Mouse (Mus musculus): ENCODE measurements around the gene Hist1h1t. TPM values are rescaled to one million over a fixed set of nuclear protein-coding genes. Genes with fewer than 3 reads are reported as not detected.
"Not testable (repeated sequence)": the region's sequence is repeated elsewhere in the genome, so short reads cannot be mapped to it uniquely, and the experiment has no call there.

Gene Hist1h1t
- not detected in 2 replicates for polyA plus RNA-seq (2014; fragmentation: Nextera tagmentation; extraction: Ambion mirVana)

- Histone ChIP-seq H3K27ac (ENCODE audit: low read depth, low read length) (no peak within 1 kb of the TSS), H3K4me1 (ENCODE audit: control insufficient read depth, insufficient read depth, low read length) (no peaks in the 10 kb centered on the region; the same call in 1 of the 2 replicates), H3K4me2 (peak within 1 kb of the TSS; percentile 49), H3K36me3 (ENCODE audit: control insufficient read depth, insufficient read depth, low read length) (no peaks in the 10 kb centered on the region), H3K27me3 (ENCODE audit: control insufficient read depth, insufficient read depth, low read length) (no peaks in the 10 kb centered on the region), H3K9ac (ENCODE audit: low read depth, low read length) (peak within 1 kb of the TSS; percentile 39; the same call in 1 of the 2 replicates), H3K9me3 (replicated peaks; ENCODE audit: control insufficient read depth, low read length) (no peaks in the 10 kb centered on the region), H3K4me3 (ENCODE audit: low read depth, low read length) (0 out of 2 replicates have a peak within 1 kb of the TSS, but pooled peaks have one; percentile 16)
- ATAC-seq (replicated peaks; ENCODE audit: insufficient number of reproducible peaks, low FRiP score, low TSS enrichment), result no peak
- WGBS (ENCODE audit: insufficient replicate concordance), result 37% methylated on average over 11 of the region's 13 CpGs
Measured at GRCm38 (mm10) chr13:23695514-23695913, at the start of gene Hist1h1t. Hist1h1t (plus strand) TSS chr13:23695814.

- H3K36me3 ChIP-seq (ENCODE audit: control insufficient read depth, insufficient read depth, low read length), result no peaks in the 10 kb centered on the region
- no peak overlapping the region for H3K4me3 ChIP-seq (ENCODE audit: low read depth, low read length)
- no peak overlapping the region for H3K27ac ChIP-seq (ENCODE audit: low read depth, low read length)
- no peak overlapping the region for H3K4me2 ChIP-seq
- no peaks in the 10 kb centered on the region for H3K9me3 ChIP-seq (replicated peaks; ENCODE audit: control insufficient read depth, low read length)
- no peaks in the 10 kb centered on the region for H3K27me3 ChIP-seq (ENCODE audit: control insufficient read depth, insufficient read depth, low read length)
- ATAC-seq (replicated peaks; ENCODE audit: insufficient number of reproducible peaks, low FRiP score, low TSS enrichment), result no peak
- 68% methylated on average over 6 of the region's 6 CpGs for WGBS (ENCODE audit: insufficient replicate concordance)
- H3K4me1 ChIP-seq (ENCODE audit: control insufficient read depth, insufficient read depth, low read length), result no peaks in the 10 kb centered on the region
- no peak overlapping the region for H3K9ac ChIP-seq (ENCODE audit: low read depth, low read length)
Measured at GRCm38 (mm10) chr13:23659636-23660366, 35.8 kb upstream of the Hist1h1t start.

GRCm38 (mm10) chr13:23662536-23662935 is 33.1 kb upstream of the Hist1h1t start:
- H3K36me3 ChIP-seq (ENCODE audit: control insufficient read depth, insufficient read depth, low read length), result no peaks in the 10 kb centered on the region
- H3K4me1 ChIP-seq (ENCODE audit: control insufficient read depth, insufficient read depth, low read length), result no peaks in the 10 kb centered on the region
- WGBS (ENCODE audit: insufficient replicate concordance), result 53% methylated on average over 3 of the region's 3 CpGs
- no peak overlapping the region for H3K9ac ChIP-seq (ENCODE audit: low read depth, low read length)
- no peak overlapping the region for H3K4me2 ChIP-seq
- no peak for ATAC-seq (replicated peaks; ENCODE audit: insufficient number of reproducible peaks, low FRiP score, low TSS enrichment)
- no peaks in the 10 kb centered on the region for H3K9me3 ChIP-seq (replicated peaks; ENCODE audit: control insufficient read depth, low read length)
- no peak overlapping the region for H3K27ac ChIP-seq (ENCODE audit: low read depth, low read length)
- no peaks in the 10 kb centered on the region for H3K27me3 ChIP-seq (ENCODE audit: control insufficient read depth, insufficient read depth, low read length)
- no peak overlapping the region for H3K4me3 ChIP-seq (ENCODE audit: low read depth, low read length)

GRCm38 (mm10) chr13:23681990-23682582 is 13.5 kb upstream of the Hist1h1t start:
- no peak for ATAC-seq (replicated peaks; ENCODE audit: insufficient number of reproducible peaks, low FRiP score, low TSS enrichment)
- 0 out of 2 replicates have a peak overlapping the region, but pooled peaks have one; percentile 66 for H3K9ac ChIP-seq (ENCODE audit: low read depth, low read length)
- H3K9me3 ChIP-seq (replicated peaks; ENCODE audit: control insufficient read depth, low read length), result no peaks in the 10 kb centered on the region
- H3K4me3 ChIP-seq (ENCODE audit: low read depth, low read length), result no peak overlapping the region
- 76% methylated on average over 6 of the region's 6 CpGs for WGBS (ENCODE audit: insufficient replicate concordance)
- no peaks in the 10 kb centered on the region for H3K36me3 ChIP-seq (ENCODE audit: control insufficient read depth, insufficient read depth, low read length)
- H3K27me3 ChIP-seq (ENCODE audit: control insufficient read depth, insufficient read depth, low read length), result no peaks in the 10 kb centered on the region
- peak overlapping the region; percentile 70; the same call in 1 of the 2 replicates for H3K4me2 ChIP-seq
- 0 out of 2 replicates have a peak, but pooled peaks cover 8% of the 10 kb centered on the region for H3K4me1 ChIP-seq (ENCODE audit: control insufficient read depth, insufficient read depth, low read length)
- no peak overlapping the region for H3K27ac ChIP-seq (ENCODE audit: low read depth, low read length)

- Histone ChIP-seq H3K36me3 (ENCODE audit: control insufficient read depth, insufficient read depth, low read length) (no peaks in the 10 kb centered on the region), H3K4me3 (ENCODE audit: low read depth, low read length) (0 out of 2 replicates have a peak overlapping the region, but pooled peaks have one; percentile 42), H3K9ac (ENCODE audit: low read depth, low read length) (peak overlapping the region; percentile 66), H3K4me1 (ENCODE audit: control insufficient read depth, insufficient read depth, low read length) (0 out of 2 replicates have a peak, but pooled peaks cover 8% of the 10 kb centered on the region), H3K9me3 (replicated peaks; ENCODE audit: control insufficient read depth, low read length) (no peaks in the 10 kb centered on the region), H3K27me3 (ENCODE audit: control insufficient read depth, insufficient read depth, low read length) (no peaks in the 10 kb centered on the region), H3K4me2 (peak overlapping the region; percentile 70), H3K27ac (ENCODE audit: low read depth, low read length) (peak overlapping the region; percentile 97)
- 24% methylated on average over 1 of the region's 1 CpGs for WGBS (ENCODE audit: insufficient replicate concordance)
- ATAC-seq (replicated peaks; ENCODE audit: insufficient number of reproducible peaks, low FRiP score, low TSS enrichment), result no peak
Measured at GRCm38 (mm10) chr13:23682623-23682946, 13.0 kb upstream of the Hist1h1t start.

- Histone ChIP-seq H3K9ac (ENCODE audit: low read depth, low read length) (peak overlapping the region; percentile 66), H3K4me2 (peak overlapping the region; percentile 70), H3K27ac (ENCODE audit: low read depth, low read length) (peak overlapping the region; percentile 97), H3K4me3 (ENCODE audit: low read depth, low read length) (peak overlapping the region; percentile 42)
- peak; percentile 48 for ATAC-seq (replicated peaks; ENCODE audit: insufficient number of reproducible peaks, low FRiP score, low TSS enrichment)
- H3K4me1 ChIP-seq (ENCODE audit: control insufficient read depth, insufficient read depth, low read length); H3K36me3 ChIP-seq (ENCODE audit: control insufficient read depth, insufficient read depth, low read length); H3K27me3 ChIP-seq (ENCODE audit: control insufficient read depth, insufficient read depth, low read length); H3K9me3 ChIP-seq (replicated peaks; ENCODE audit: control insufficient read depth, low read length): not testable (repeated sequence)
- 21% methylated on average over 11 of the region's 30 CpGs for WGBS (ENCODE audit: insufficient replicate concordance)
Measured at GRCm38 (mm10) chr13:23682947-23683754, 12.5 kb upstream of the Hist1h1t start.

GRCm38 (mm10) chr13:23683755-23684281 is 11.8 kb upstream of the Hist1h1t start, which contains the start of the genes Hist1h2ac and Hist1h2bc:
Hist1h2ac (minus strand) TSS chr13:23683948.
Hist1h2bc (plus strand) TSS chr13:23684199.
- Histone ChIP-seq H3K9ac (ENCODE audit: low read depth, low read length) (peak within 1 kb of the TSS; percentile 76), H3K4me2 (peak within 1 kb of the TSS; percentile 70), H3K27me3 (ENCODE audit: control insufficient read depth, insufficient read depth, low read length) (no peaks in the 10 kb centered on the region), H3K4me3 (ENCODE audit: low read depth, low read length) (peak within 1 kb of the TSS; percentile 49), H3K27ac (ENCODE audit: low read depth, low read length) (peak within 1 kb of the TSS; percentile 97), H3K36me3 (ENCODE audit: control insufficient read depth, insufficient read depth, low read length) (no peaks in the 10 kb centered on the region), H3K9me3 (replicated peaks; ENCODE audit: control insufficient read depth, low read length) (no peaks in the 10 kb centered on the region), H3K4me1 (ENCODE audit: control insufficient read depth, insufficient read depth, low read length) (0 out of 2 replicates have a peak, but pooled peaks cover 8% of the 10 kb centered on the region)
- under 1% methylated on average over 32 of the region's 32 CpGs for WGBS (ENCODE audit: insufficient replicate concordance)
- peak; percentile 97 for ATAC-seq (replicated peaks; ENCODE audit: insufficient number of reproducible peaks, low FRiP score, low TSS enrichment)

- not testable (repeated sequence) for ATAC-seq (replicated peaks; ENCODE audit: insufficient number of reproducible peaks, low FRiP score, low TSS enrichment); H3K27me3 ChIP-seq (ENCODE audit: control insufficient read depth, insufficient read depth, low read length); H3K36me3 ChIP-seq (ENCODE audit: control insufficient read depth, insufficient read depth, low read length); H3K4me1 ChIP-seq (ENCODE audit: control insufficient read depth, insufficient read depth, low read length); H3K9me3 ChIP-seq (replicated peaks; ENCODE audit: control insufficient read depth, low read length)
- Histone ChIP-seq H3K4me3 (ENCODE audit: low read depth, low read length) (peak overlapping the region; percentile 49), H3K9ac (ENCODE audit: low read depth, low read length) (peak overlapping the region; percentile 76), H3K27ac (ENCODE audit: low read depth, low read length) (peak overlapping the region; percentile 97), H3K4me2 (peak overlapping the region; percentile 70)
- WGBS (ENCODE audit: insufficient replicate concordance), result under 1% methylated on average over 11 of the region's 37 CpGs
Measured at GRCm38 (mm10) chr13:23684295-23684945, 11.2 kb upstream of the Hist1h1t start.
